Mouse (Mus musculus) liver, embryonic 14.5 days (tissue): ENCODE results near the gene Mark2. TPM values are rescaled to one million over a fixed set of nuclear protein-coding genes. Genes with fewer than 3 reads are reported as not detected.

Experiments used
- ATAC-seq: fragments of 200-750 bp; cut with Nextera tagmentation; 2 replicates; pipeline ENCODE4 v1.8.0; 2017; ENCODE audit warnings: moderate number of reproducible peaks, mild to moderate bottlenecking, moderate library complexity; ENCODE audit not compliant: insufficient read depth
- DNase-seq, 3 experiments: peaks; one replicate each; pipeline ENCODE4 v3.0.0-alpha.2; 2012 to 2013; ENCODE audit warnings: low read depth in 3 of 3, low spot score in 3 of 3
- H3K27ac ChIP-seq: fragments of 300-500 bp; sonication (generic); 2 replicates; pipeline ENCODE4 v1.5.1; 2014; ENCODE audit warnings: moderate library complexity, mild to moderate bottlenecking, control low read depth, inconsistent platforms
- H3K27me3 ChIP-seq: fragments of 300-500 bp; sonication (generic); 2 replicates; pipeline ENCODE4 v1.6.1; 2014; ENCODE audit warnings: mild to moderate bottlenecking, low read length, moderate library complexity; ENCODE audit not compliant: control insufficient read depth, insufficient read depth
- H3K36me3 ChIP-seq: fragments of 300-500 bp; sonication (generic); replicated peaks from 2 replicates; pipeline ENCODE4 v1.6.1; 2014; ENCODE audit warnings: low read depth; ENCODE audit not compliant: control insufficient read depth, insufficient read depth
- H3K4me1 ChIP-seq, 2 experiments: fragments of 200-500 bp in 1 of 2; fragments of 300-500 bp in 1 of 2; sonication (generic) in 1 of 2; replicated peaks; 2 replicates each; pipeline ENCODE4 v1.6.1; 2012 to 2014; ENCODE audit warnings: antibody characterized with exemption in 1 of 2, inconsistent platforms in 1 of 2, low read length in 1 of 2; ENCODE audit not compliant: control insufficient read depth in 2 of 2, insufficient read depth in 2 of 2
- H3K4me2 ChIP-seq: fragments of 300-500 bp; sonication (generic); 2 replicates; pipeline ENCODE4 v1.6.1; 2014; ENCODE audit warnings: low read depth, mild to moderate bottlenecking, control low read depth, moderate library complexity
- H3K4me3 ChIP-seq, 2 experiments: fragments of 200-500 bp in 1 of 2; fragments of 300-500 bp in 1 of 2; sonication (generic) in 1 of 2; 2 replicates each; pipeline ENCODE4 v1.5.1; 2012 to 2014; ENCODE audit warnings: low read depth in 2 of 2, low read length in 2 of 2, mild to moderate bottlenecking in 2 of 2, control low read depth in 1 of 2, inconsistent platforms in 1 of 2, moderate library complexity in 1 of 2; ENCODE audit not compliant: insufficient read depth in 1 of 2
- H3K9ac ChIP-seq: fragments of 300-500 bp; sonication (generic); replicated peaks from 2 replicates; pipeline ENCODE4 v1.6.1; 2014; ENCODE audit warnings: mild to moderate bottlenecking, control low read depth, moderate library complexity
- H3K9me3 ChIP-seq: fragments of 300-500 bp; sonication (generic); 2 replicates; pipeline ENCODE4 v1.6.1; 2016; ENCODE audit warnings: low read length, mixed read lengths; ENCODE audit not compliant: control insufficient read depth
- CTCF ChIP-seq: IDR thresholded peaks from 2 replicates; pipeline ENCODE4 v1.5.1; 2016; ENCODE audit warnings: antibody characterized with exemption, low read depth, control low read depth
- EP300 ChIP-seq: IDR thresholded peaks from 2 replicates; pipeline ENCODE4 v1.6.1; 2016; ENCODE audit warnings: antibody characterized with exemption, low read depth
- WGBS: fragments of 180-500 bp; shearing (Covaris S2); extraction: QIAGEN DNeasy Blood & Tissue Kit; methylation state at CpG from one replicate; pipeline ENCODE4 v1.1.7; 2014; ENCODE audit not compliant: insufficient replicate concordance; 5-methylcytosine and 5-hydroxymethylcytosine counted together
- polyA plus RNA-seq, 2 experiments: library from polyadenylated mRNA; depleted of rRNA in 1 of 2; stranded (reverse) in 1 of 2; unstranded in 1 of 2; fragments of >200 nt; fragmentation: Nextera tagmentation in 1 of 2; extraction: Ambion mirVana in 1 of 2; gene quantifications; 2 replicates each; pipeline versions ENCODE4 v1.2.1 to v1.2.3; 2012 to 2014

Gene Mark2
- polyA plus RNA-seq, 2 experiments = 14.3 to 17.4 TPM

DNA sequence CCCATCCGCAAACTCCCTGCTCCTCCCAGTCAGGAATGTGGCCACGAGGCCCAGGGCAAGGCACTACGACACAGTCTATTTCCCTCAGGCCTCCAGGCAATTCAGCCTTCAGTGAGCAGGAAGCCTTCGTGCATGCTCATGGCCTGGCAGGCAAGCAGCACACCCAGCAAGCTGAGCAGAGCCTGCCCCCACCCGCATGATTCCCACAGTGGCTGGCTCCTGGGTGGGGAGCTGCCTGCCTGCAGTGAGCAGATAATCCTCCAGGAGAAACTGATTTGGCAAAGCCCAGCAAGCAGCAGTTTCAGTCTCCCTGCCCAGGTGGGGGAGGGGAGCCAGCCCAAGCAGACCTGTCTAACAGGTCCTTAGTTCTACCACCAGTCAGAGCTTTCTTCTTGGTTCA lies 31.0 kb downstream of the Mark2 start:
- TF ChIP-seq EP300 (peak; percentile 72), CTCF (peak; percentile 51)
- no peaks in the 10 kb centered on the region for H3K9me3 ChIP-seq
- H3K27me3 ChIP-seq = no peaks in the 10 kb centered on the region
- H3K36me3 ChIP-seq = no peaks in the 10 kb centered on the region
- H3K4me3 ChIP-seq = no peak overlapping the region
- WGBS = 20% methylated on average over 5 of the region's 5 CpGs
- H3K4me2 ChIP-seq = peak overlapping the region; percentile 3
- peak overlapping the region; percentile 32; the same call in 1 of the 2 replicates for H3K27ac ChIP-seq
- H3K9ac ChIP-seq = peak overlapping the region; percentile 20; the same call in 1 of the 2 replicates
- ATAC-seq = peak; percentile 77
- peak; percentile 43 to 60 (median 52) for DNase-seq
- peaks cover 71 to 73% of the 10 kb centered on the region in 2 experiments for H3K4me1 ChIP-seq

- Histone ChIP-seq H3K4me3 (no peak overlapping the region), H3K9ac (no peak overlapping the region), H3K4me1 (peaks cover 75 to 76% of the 10 kb centered on the region in 2 experiments), H3K27me3 (no peaks in the 10 kb centered on the region), H3K4me2 (no peak overlapping the region; the same call in 1 of the 2 replicates), H3K36me3 (no peaks in the 10 kb centered on the region), H3K9me3 (no peaks in the 10 kb centered on the region), H3K27ac (no peak overlapping the region; the same call in 1 of the 2 replicates)
- TF ChIP-seq CTCF = no peak
- no peak for TF ChIP-seq EP300
- 38% methylated on average over 2 of the region's 2 CpGs for WGBS
- DNase-seq = no peak
- ATAC-seq = no peak
Observed at GRCm38 (mm10) chr19:7309738-7310330, 31.8 kb downstream of the Mark2 start.

GRCm38 (mm10) chr19:7307995-7308770 lies 33.5 kb downstream of the Mark2 start:
- Histone ChIP-seq H3K27me3 (no peaks in the 10 kb centered on the region), H3K9ac (peak overlapping the region; percentile 29), H3K4me1 (peaks cover 72 to 73% of the 10 kb centered on the region in 2 experiments), H3K9me3 (no peaks in the 10 kb centered on the region), H3K4me2 (peak overlapping the region; percentile 69), H3K36me3 (no peaks in the 10 kb centered on the region), H3K4me3 (peak overlapping the region in 1 of 2 experiments; percentile 6; a peak in 1 of 4 replicates), H3K27ac (peak overlapping the region; percentile 32)
- peak; percentile 40 to 54 (median 46) for DNase-seq
- peak; percentile 77 for ATAC-seq
- TF ChIP-seq EP300 = peak; percentile 67; the same call in 1 of the 2 replicates
- TF ChIP-seq CTCF = no peak
- WGBS = 12% methylated on average over 8 of the region's 8 CpGs

DNA sequence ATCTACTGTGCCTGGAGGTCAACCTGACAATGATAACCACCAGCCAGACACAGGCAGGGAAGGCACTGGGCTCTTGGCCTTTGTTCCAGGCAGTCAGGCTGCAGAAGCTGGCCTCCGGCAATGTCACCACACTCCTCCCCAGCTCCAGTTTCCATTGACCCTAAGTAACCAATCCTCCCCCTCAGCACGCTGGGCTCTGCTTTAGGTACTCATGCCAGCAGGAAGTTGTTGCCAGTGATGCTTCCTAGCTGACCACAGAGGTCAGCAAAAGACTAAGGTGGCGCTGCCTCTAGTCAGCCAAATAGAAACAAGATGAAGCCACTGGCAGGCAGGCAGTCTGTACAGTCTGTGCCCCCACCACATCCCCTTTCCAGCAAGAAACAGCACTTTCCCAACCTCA lies 34.7 kb downstream of the Mark2 start:
- Histone ChIP-seq H3K27me3 (no peaks in the 10 kb centered on the region), H3K9ac (no peak overlapping the region), H3K4me3 (no peak overlapping the region), H3K36me3 (no peaks in the 10 kb centered on the region), H3K27ac (no peak overlapping the region), H3K9me3 (no peaks in the 10 kb centered on the region), H3K4me2 (no peak overlapping the region), H3K4me1 (peaks cover 68 to 72% of the 10 kb centered on the region in 2 experiments)
- ATAC-seq (no peak), DNase-seq (no peak)
- 66% methylated on average over 3 of the region's 3 CpGs for WGBS
- TF ChIP-seq EP300 = no peak
- TF ChIP-seq CTCF = no peak
